Comparison of ENCODE assay signal across 16 mouse cellular contexts in the genomic region with DNA sequence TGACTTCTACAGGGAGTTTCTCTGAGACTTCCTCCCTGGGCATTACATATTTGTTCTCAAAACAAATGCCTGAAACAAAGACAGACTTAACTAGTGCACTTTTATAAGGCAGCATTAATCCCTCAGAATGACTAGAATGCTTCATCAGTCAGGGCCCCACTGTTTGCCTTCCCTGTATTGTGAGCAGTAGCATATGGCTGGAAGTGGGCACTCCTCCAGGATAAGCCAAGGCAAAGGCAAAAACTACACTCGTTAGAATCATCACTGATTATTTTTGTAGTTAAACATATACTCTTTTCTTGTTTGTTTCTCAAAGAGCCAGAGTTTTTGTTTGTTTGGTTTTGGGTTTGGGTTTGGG. TPM values are rescaled to one million over a fixed set of nuclear protein-coding genes. Genes with fewer than 3 reads are reported as not detected.
DNase-seq lines count a peak whose midpoint lies in the region; ATAC-seq and TF ChIP-seq lines count a peak whose summit lies in the region.
"Had no signal": no experiment of that assay in that cellular context is flagged by ENCODE, and none has a peak within 500 bp of the region (broad histone marks: within the 10 kb centered on the region; RNA-seq: fewer than 3 reads in every experiment).

No protein-coding gene starts in this region.

- H3K27ac ChIP-seq in forebrain, embryonic 15.5 days (replicated peaks): no peak overlapping the region
- no peak overlapping the region for H3K27ac ChIP-seq in forebrain, embryonic 11.5 days (ENCODE audit: low read depth, low read length)
- H3K27ac ChIP-seq in heart, postnatal 0 days (ENCODE audit: low read depth): peak overlapping the region; percentile 56
- H3K27ac ChIP-seq in heart, embryonic 11.5 days (ENCODE audit: low read depth, low read length): no peak overlapping the region
- H3K27ac ChIP-seq in lung, embryonic 16.5 days (ENCODE audit: low read length): peak overlapping the region; percentile 88; the same call in 1 of the 2 replicates
- H3K27ac ChIP-seq: hindbrain, embryonic 13.5 days; liver, embryonic 14.5 days; neural tube, embryonic 12.5 days had no signal

- H3K4me3 ChIP-seq in forebrain, embryonic 15.5 days: no peak overlapping the region
- H3K4me3 ChIP-seq in forebrain, embryonic 11.5 days (ENCODE audit: low read depth, low read length): no peak overlapping the region
- H3K4me3 ChIP-seq in heart, postnatal 0 days (ENCODE audit: low read depth, low read length): no peak overlapping the region
- H3K4me3 ChIP-seq in heart, embryonic 11.5 days (ENCODE audit: low read depth, low read length): no peak overlapping the region
- H3K4me3 ChIP-seq in lung, embryonic 16.5 days (ENCODE audit: low read length): no peak overlapping the region
- H3K4me3 ChIP-seq: hindbrain, embryonic 13.5 days; neural tube, embryonic 12.5 days had no signal

- no peak overlapping the region for H3K4me2 ChIP-seq in forebrain, embryonic 15.5 days (replicated peaks)
- H3K4me2 ChIP-seq in forebrain, embryonic 11.5 days (ENCODE audit: low read depth, low read length, severe bottlenecking): no peak overlapping the region
- H3K4me2 ChIP-seq in heart, postnatal 0 days (ENCODE audit: low read depth, low read length): no peak overlapping the region
- no peak overlapping the region for H3K4me2 ChIP-seq in heart, embryonic 11.5 days
- no peak overlapping the region for H3K4me2 ChIP-seq in lung, embryonic 16.5 days (ENCODE audit: low read depth, low read length)
- H3K4me2 ChIP-seq: hindbrain, embryonic 13.5 days; neural tube, embryonic 12.5 days had no signal

- 7% methylated on average over 1 of the region's 1 CpGs for WGBS in forebrain, embryonic 15.5 days
- WGBS in forebrain, embryonic 11.5 days: 26% methylated on average over 1 of the region's 1 CpGs
- 29% methylated on average over 1 of the region's 1 CpGs for WGBS in heart, postnatal 0 days
- 17% methylated on average over 1 of the region's 1 CpGs for WGBS in heart, embryonic 11.5 days (ENCODE audit: insufficient replicate concordance)
- whole genome bisulfite sequencing in lung, embryonic 16.5 days: 8% methylated on average over 1 of the region's 1 CpGs

- H3K9me3 ChIP-seq in forebrain, embryonic 15.5 days: no peaks in the 10 kb centered on the region
- H3K9me3 ChIP-seq in forebrain, embryonic 11.5 days (ENCODE audit: control insufficient read depth, low read length): no peaks in the 10 kb centered on the region
- H3K9me3 ChIP-seq in heart, postnatal 0 days (replicated peaks; ENCODE audit: control insufficient read depth, low read length): no peaks in the 10 kb centered on the region
- no peaks in the 10 kb centered on the region for H3K9me3 ChIP-seq in heart, embryonic 11.5 days (replicated peaks; ENCODE audit: control insufficient read depth, low read length)
- H3K9me3 ChIP-seq in lung, embryonic 16.5 days (ENCODE audit: control insufficient read depth, low read length): no peaks in the 10 kb centered on the region
- H3K9me3 ChIP-seq: hindbrain, embryonic 13.5 days; neural tube, embryonic 12.5 days had no signal

- H3K27me3 ChIP-seq in forebrain, embryonic 15.5 days: no peaks in the 10 kb centered on the region
- H3K27me3 ChIP-seq in forebrain, embryonic 11.5 days (ENCODE audit: control insufficient read depth, insufficient read depth, low read length): no peaks in the 10 kb centered on the region
- no peaks in the 10 kb centered on the region for H3K27me3 ChIP-seq in heart, postnatal 0 days (ENCODE audit: control insufficient read depth, insufficient read depth, low read length)
- H3K27me3 ChIP-seq in heart, embryonic 11.5 days (ENCODE audit: control insufficient read depth, insufficient read depth, low read length): no peaks in the 10 kb centered on the region
- no peaks in the 10 kb centered on the region for H3K27me3 ChIP-seq in lung, embryonic 16.5 days (ENCODE audit: control insufficient read depth, insufficient read depth, low read depth, low read length)
- H3K27me3 ChIP-seq: hindbrain, embryonic 13.5 days; neural tube, embryonic 12.5 days had no signal

- no peak for TF ChIP-seq CTCF in heart, postnatal 0 days (IDR thresholded peaks at IDR 0.05; ENCODE audit: low read depth)

- peaks cover 3% of the 10 kb centered on the region; the same call in 1 of the 2 replicates for H3K4me1 ChIP-seq in forebrain, embryonic 15.5 days
- H3K4me1 ChIP-seq in forebrain, embryonic 11.5 days (replicated peaks; ENCODE audit: control insufficient read depth, insufficient read depth, low read length): no peaks in the 10 kb centered on the region
- H3K4me1 ChIP-seq in heart, postnatal 0 days (ENCODE audit: control insufficient read depth, insufficient read depth): peaks cover 26% of the 10 kb centered on the region
- peaks cover 12% of the 10 kb centered on the region for H3K4me1 ChIP-seq in heart, embryonic 11.5 days (ENCODE audit: control insufficient read depth, insufficient read depth, low read length)
- peaks cover 22% of the 10 kb centered on the region for H3K4me1 ChIP-seq in lung, embryonic 16.5 days (replicated peaks; ENCODE audit: control insufficient read depth, insufficient read depth, low read length)
- H3K4me1 ChIP-seq: hindbrain, embryonic 13.5 days; neural tube, embryonic 12.5 days had no signal

- DNase-seq in forebrain, embryonic 11.5 days (ENCODE audit: low spot score): no peak
- DNase-seq in heart, postnatal 0 days (ENCODE audit: low spot score): no peak
- no peak for DNase-seq in lung, adult 18-20 months
- no peak for DNase-seq in Muller cell, postnatal 12 days (ENCODE audit: inconsistent ontology term)
- DNase-seq: adrenal gland, postnatal 10 days; kidney, adult 8-10 months; thymus, postnatal 4 days had no signal

- no peaks in the 10 kb centered on the region for H3K36me3 ChIP-seq in forebrain, embryonic 15.5 days
- no peaks in the 10 kb centered on the region for H3K36me3 ChIP-seq in forebrain, embryonic 11.5 days (ENCODE audit: control insufficient read depth, insufficient read depth, low read length)
- H3K36me3 ChIP-seq in heart, postnatal 0 days (replicated peaks; ENCODE audit: control insufficient read depth, insufficient read depth, low read length): no peaks in the 10 kb centered on the region
- no peaks in the 10 kb centered on the region for H3K36me3 ChIP-seq in heart, embryonic 11.5 days (ENCODE audit: control insufficient read depth, insufficient read depth, low read length)
- no peaks in the 10 kb centered on the region for H3K36me3 ChIP-seq in lung, embryonic 16.5 days (ENCODE audit: control insufficient read depth, insufficient read depth, low read length)
- H3K36me3 ChIP-seq: hindbrain, embryonic 13.5 days; neural tube, embryonic 12.5 days had no signal

- no peak for TF ChIP-seq EP300 in heart, postnatal 0 days (IDR thresholded peaks at IDR 0.05; ENCODE audit: low read depth)

- peak; percentile 78 for ATAC-seq in forebrain, embryonic 15.5 days (replicated peaks)
- ATAC-seq in forebrain, embryonic 11.5 days (replicated peaks; ENCODE audit: low FRiP score): no peak
- no peak for ATAC-seq in heart, postnatal 0 days (ENCODE audit: insufficient read depth, low read depth)
- no peak for ATAC-seq in heart, embryonic 11.5 days (replicated peaks; ENCODE audit: insufficient number of reproducible peaks, low FRiP score, low TSS enrichment)
- ATAC-seq in lung, embryonic 16.5 days (ENCODE audit: low read depth): no peak; the same call in 1 of the 2 replicates
- ATAC-seq in monocyte, adult 5-6 weeks (replicated peaks; ENCODE audit: insufficient number of reproducible peaks, low FRiP score, low TSS enrichment, poor library complexity, severe bottlenecking): no peak
- ATAC-seq: midbrain, embryonic 16.5 days had no signal

- no peak overlapping the region for H3K9ac ChIP-seq in forebrain, embryonic 15.5 days (replicated peaks)
- no peak overlapping the region for H3K9ac ChIP-seq in forebrain, embryonic 11.5 days (ENCODE audit: low read length)
- no peak overlapping the region for H3K9ac ChIP-seq in heart, postnatal 0 days (replicated peaks; ENCODE audit: low read depth, low read length)
- no peak overlapping the region for H3K9ac ChIP-seq in heart, embryonic 11.5 days (ENCODE audit: low read depth, low read length)
- H3K9ac ChIP-seq in lung, embryonic 16.5 days (ENCODE audit: low read length): no peak overlapping the region
- H3K9ac ChIP-seq: hindbrain, embryonic 13.5 days; liver, embryonic 14.5 days; neural tube, embryonic 12.5 days had no signal

RNA-seq across cellular contexts. Expression of gene Cav1, which starts 11.0 kb away (rescaled TPM):
- 30.1 and 32.3 TPM in 2 replicates for polyA plus RNA-seq in forebrain, embryonic 15.5 days (2015; fragmentation: Nextera tagmentation; extraction: Ambion mirVana)
- polyA plus RNA-seq in forebrain, embryonic 11.5 days (2014; fragmentation: Nextera tagmentation; extraction: Ambion mirVana): 6.7 and 8.2 TPM in 2 replicates
- 461 and 590 TPM in 2 replicates for total RNA-seq in heart, postnatal 0 days (2014; rRNA removed; ENCODE audit: low replicate concordance)
- polyA plus RNA-seq in heart, postnatal 0 days (2015; fragmentation: Nextera tagmentation; extraction: Ambion mirVana): 335 and 338 TPM in 2 replicates
- polyA plus RNA-seq in heart, embryonic 11.5 days (2014; fragmentation: Nextera tagmentation; extraction: Ambion mirVana): 69.2 and 81.5 TPM in 2 replicates
- polyA plus RNA-seq in lung, embryonic 16.5 days (2015; fragmentation: Nextera tagmentation; extraction: Ambion mirVana): 658 and 664 TPM in 2 replicates
- not detected in 3 replicates for total RNA-seq in monocyte, adult 5-6 weeks (2017)
- total RNA-seq: megakaryocyte, adult 5-6 weeks had no signal

RNA-seq across cellular contexts. Expression of gene Cav2, which starts 36.2 kb away (rescaled TPM):
- polyA plus RNA-seq in forebrain, embryonic 15.5 days (2015; fragmentation: Nextera tagmentation; extraction: Ambion mirVana): 10.9 and 12.0 TPM in 2 replicates
- polyA plus RNA-seq in forebrain, embryonic 11.5 days (2014; fragmentation: Nextera tagmentation; extraction: Ambion mirVana): 5.4 and 7.3 TPM in 2 replicates
- 52.2 and 78.4 TPM in 2 replicates for total RNA-seq in heart, postnatal 0 days (2014; rRNA removed; ENCODE audit: low replicate concordance)
- 58.8 and 59.4 TPM in 2 replicates for polyA plus RNA-seq in heart, postnatal 0 days (2015; fragmentation: Nextera tagmentation; extraction: Ambion mirVana)
- 13.7 and 15.9 TPM in 2 replicates for polyA plus RNA-seq in heart, embryonic 11.5 days (2014; fragmentation: Nextera tagmentation; extraction: Ambion mirVana)
- polyA plus RNA-seq in lung, embryonic 16.5 days (2015; fragmentation: Nextera tagmentation; extraction: Ambion mirVana): 123 and 135 TPM in 2 replicates
- 1.2 to 12.2 TPM (median 3.1 TPM) in 3 replicates for total RNA-seq in monocyte, adult 5-6 weeks (2017)

Comparison
In these comparisons a context has a peak if more than half of its experiments do, and no peak if none do; other contexts are left out.
1. H3K27ac ChIP-seq: peak in heart, postnatal 0 days (single experiment) and lung, embryonic 16.5 days (single experiment); none in forebrain, embryonic 15.5 days (single experiment), forebrain, embryonic 11.5 days (single experiment) and heart, embryonic 11.5 days (single experiment).